Mouse (Mus musculus) spleen, adult 2 months (tissue): ENCODE measurements around the gene Runx1.

ENCODE experiments used
- CTCF ChIP-seq: fragments of 200-500 bp; IDR thresholded peaks from 2 replicates; pipeline ENCODE4 v1.5.1; 2011; ENCODE audit warnings: mild to moderate bottlenecking, inconsistent platforms; ENCODE audit not compliant: insufficient read depth, insufficient read length, insufficient replicate concordance; ENCODE audit errors: extremely low read depth
- POLR2A ChIP-seq: fragments of 200-500 bp; IDR thresholded peaks from 2 replicates; pipeline ENCODE4 v1.6.1; 2011; ENCODE audit warnings: low read depth, low read length, inconsistent platforms

- TF ChIP-seq CTCF (no peak), POLR2A (no peak)
Observed at GRCm38 (mm10) chr16:92867261-92867935, 41.4 kb upstream of the Runx1 start.
